Mouse (Mus musculus) ES-Bruce4 (cell line): Measurements from ENCODE around the gene Zer1. TPM values are rescaled to one million over a fixed set of nuclear protein-coding genes. Genes with fewer than 3 reads are reported as not detected.

ENCODE experiments used
- H3K27ac ChIP-seq: 2 replicates; pipeline ENCODE4 v1.5.1; 2012; ENCODE audit warnings: low read length, inconsistent platforms; ENCODE audit not compliant: insufficient read depth
- H3K27me3 ChIP-seq: 2 replicates; pipeline ENCODE4 v1.6.1; 2012; ENCODE audit warnings: mild to moderate bottlenecking, low read length, inconsistent platforms; ENCODE audit not compliant: control insufficient read depth, poor library complexity, insufficient read depth, severe bottlenecking
- H3K36me3 ChIP-seq: 2 replicates; pipeline ENCODE4 v1.6.1; 2012; ENCODE audit warnings: inconsistent platforms, mild to moderate bottlenecking, low read length, moderate library complexity; ENCODE audit not compliant: control insufficient read depth, poor library complexity, insufficient read depth, severe bottlenecking
- H3K4me1 ChIP-seq: one replicate; pipeline ENCODE4 v1.8.1; 2011; ENCODE audit warnings: low read length; ENCODE audit not compliant: control insufficient read depth, insufficient read depth
- H3K4me3 ChIP-seq: 2 replicates; pipeline ENCODE4 v1.5.1; 2011; ENCODE audit warnings: low read depth, mild to moderate bottlenecking, low read length
- H3K9ac ChIP-seq: 2 replicates; pipeline ENCODE4 v1.6.1; 2012; ENCODE audit warnings: low read depth, mild to moderate bottlenecking, inconsistent platforms; ENCODE audit not compliant: poor library complexity, severe bottlenecking
- H3K9me3 ChIP-seq: replicated peaks from 2 replicates; pipeline ENCODE4 v1.6.1; 2012; ENCODE audit warnings: mild to moderate bottlenecking, low read length, inconsistent platforms; ENCODE audit not compliant: control insufficient read depth, poor library complexity, insufficient read depth, severe bottlenecking
- CTCF ChIP-seq: IDR thresholded peaks from one replicate; pipeline ENCODE4 v1.8.1; 2011; ENCODE audit warnings: low read depth, low read length
- EP300 ChIP-seq: IDR thresholded peaks from 2 replicates; pipeline ENCODE4 v1.6.1; 2011; ENCODE audit warnings: low read depth, low read length; ENCODE audit not compliant: insufficient read depth
- POLR2A ChIP-seq: IDR thresholded peaks from one replicate; pipeline ENCODE4 v1.8.1; 2011; ENCODE audit warnings: low read length; ENCODE audit not compliant: insufficient read depth
- polyA plus RNA-seq: library from polyadenylated mRNA; stranded (reverse); fragments of >200 nt; gene quantifications from 2 replicates; pipeline ENCODE4 v1.2.4, GENCODE M21; 2011; ENCODE audit warnings: low read depth; ENCODE audit not compliant: missing spikeins, insufficient read depth, insufficient read length

The Zer1 gene
- 33.8 and 35.1 TPM in 2 replicates for polyA plus RNA-seq

DNA sequence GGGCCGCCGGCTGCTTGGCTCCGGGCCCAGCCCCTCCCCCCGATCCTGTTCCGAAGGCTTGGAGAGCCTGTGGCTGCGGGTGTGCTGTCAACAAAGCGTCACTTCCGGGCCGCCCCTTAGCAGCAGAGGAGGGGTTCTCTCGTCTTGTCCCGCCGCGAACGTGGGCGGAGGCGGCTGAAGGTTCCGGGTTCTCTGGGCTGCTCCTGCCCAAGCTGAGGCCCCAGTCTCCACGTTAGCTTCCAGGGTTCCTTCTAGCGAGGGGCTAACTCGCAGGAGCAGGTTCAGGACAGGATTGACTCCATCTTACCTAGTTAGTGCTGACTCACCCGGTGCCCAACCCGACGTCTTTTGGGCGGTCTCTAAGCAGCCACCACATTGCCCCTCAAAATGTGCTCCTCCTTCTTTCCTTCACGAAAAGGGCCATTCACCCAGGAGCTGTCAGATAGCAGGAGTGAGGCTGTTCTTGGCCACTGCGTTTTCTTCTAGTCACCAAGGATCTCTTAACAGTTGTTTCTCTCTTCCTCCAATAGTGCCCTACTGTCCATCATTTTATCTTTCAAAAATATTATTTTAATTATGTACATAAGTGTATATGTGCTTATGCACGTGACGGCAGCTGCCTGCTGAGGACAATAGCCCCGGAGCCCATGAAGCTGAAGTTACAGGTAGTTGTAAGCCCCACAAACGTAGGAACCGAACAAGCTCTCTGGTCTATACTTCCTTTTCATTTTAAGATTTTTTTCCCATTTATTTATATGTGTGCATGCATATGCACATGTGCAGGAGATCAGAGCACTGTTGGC lies at the start of gene Zer1:
Gene Zer1, minus strand, starts transcription at position 114 of the 803 bp plus-strand sequence.
- no peaks in the 10 kb centered on the region for H3K36me3 ChIP-seq
- TF ChIP-seq POLR2A = peak; percentile 26
- TF ChIP-seq EP300 = peak; percentile 85; the same call in 1 of the 2 replicates
- TF ChIP-seq CTCF = no peak
- peak within 1 kb of the TSS; percentile 84 for H3K27ac ChIP-seq
- H3K4me3 ChIP-seq = peak within 1 kb of the TSS; percentile 94
- no peaks in the 10 kb centered on the region for H3K9me3 ChIP-seq
- peak within 1 kb of the TSS; percentile 72 for H3K9ac ChIP-seq
- no peaks in the 10 kb centered on the region for H3K27me3 ChIP-seq
- H3K4me1 ChIP-seq = peaks cover 2% of the 10 kb centered on the region

DNA sequence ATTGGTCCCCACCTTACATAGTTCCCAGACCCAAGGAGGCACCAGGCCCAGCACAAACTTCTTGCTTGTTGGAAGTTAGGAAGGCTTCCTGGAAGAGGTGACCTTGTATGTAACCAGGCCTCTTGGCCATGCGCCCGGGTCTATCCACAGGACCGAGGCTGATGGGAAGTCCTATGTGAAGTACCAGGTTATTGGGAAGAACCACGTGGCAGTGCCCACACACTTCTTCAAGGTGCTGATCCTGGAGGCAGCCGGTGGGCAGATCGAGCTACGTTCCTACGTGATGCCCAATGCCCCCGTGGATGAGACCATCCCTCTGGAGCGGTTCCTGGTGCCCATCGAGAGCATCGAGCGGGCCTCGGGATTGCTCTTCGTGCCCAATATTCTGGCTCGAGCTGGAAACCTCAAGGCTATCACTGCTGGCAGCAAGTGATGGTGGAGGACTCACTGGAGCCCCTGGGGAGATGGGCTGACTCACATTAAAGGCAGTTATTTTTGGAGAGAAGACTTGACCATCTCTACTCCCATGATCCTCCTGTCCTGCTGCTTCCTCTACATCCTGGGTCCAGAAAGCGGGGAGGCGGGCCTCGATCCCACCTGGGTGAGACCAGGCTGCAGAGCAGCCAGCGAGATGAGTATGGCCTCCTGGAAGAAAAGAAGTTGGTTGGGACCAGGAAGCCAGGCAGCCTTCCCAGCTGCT lies 49.3 kb upstream of the Zer1 start:
- TF ChIP-seq EP300 (no peak), CTCF (no peak), POLR2A (no peak)
- peaks cover 29% of the 10 kb centered on the region for H3K36me3 ChIP-seq
- H3K4me3 ChIP-seq = no peak overlapping the region
- no peak overlapping the region for H3K27ac ChIP-seq
- H3K4me1 ChIP-seq = peaks cover 5% of the 10 kb centered on the region
- H3K9ac ChIP-seq = no peak overlapping the region
- no peaks in the 10 kb centered on the region for H3K9me3 ChIP-seq
- H3K27me3 ChIP-seq = no peaks in the 10 kb centered on the region

DNA sequence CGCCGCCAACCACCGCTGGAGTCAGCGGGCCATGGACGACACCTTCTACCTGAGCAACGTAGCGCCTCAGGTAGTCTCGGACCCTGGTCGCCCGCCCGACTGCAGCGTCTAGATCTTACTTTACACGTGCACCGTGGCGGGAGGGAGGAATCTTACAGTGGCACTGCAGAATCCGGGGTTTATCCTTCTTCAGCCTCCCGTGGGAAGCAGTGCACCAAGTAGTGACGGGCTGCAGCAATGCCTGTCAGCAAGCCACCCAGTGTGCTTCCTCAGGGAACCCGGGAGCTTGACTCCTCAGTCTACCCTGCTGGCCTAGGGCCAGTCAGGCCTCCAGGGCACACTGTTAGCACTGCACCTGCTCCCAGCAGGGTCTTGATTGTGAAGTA lies 47.6 kb upstream of the Zer1 start:
- Histone ChIP-seq H3K9me3 (peaks cover 2% of the 10 kb centered on the region; the same call in 1 of the 2 replicates), H3K4me3 (peak overlapping the region; percentile 75), H3K9ac (peak overlapping the region; percentile 69), H3K27ac (no peak overlapping the region), H3K27me3 (no peaks in the 10 kb centered on the region), H3K36me3 (peaks cover 29% of the 10 kb centered on the region), H3K4me1 (peaks cover under 1% of the 10 kb centered on the region)
- no peak for TF ChIP-seq POLR2A

DNA sequence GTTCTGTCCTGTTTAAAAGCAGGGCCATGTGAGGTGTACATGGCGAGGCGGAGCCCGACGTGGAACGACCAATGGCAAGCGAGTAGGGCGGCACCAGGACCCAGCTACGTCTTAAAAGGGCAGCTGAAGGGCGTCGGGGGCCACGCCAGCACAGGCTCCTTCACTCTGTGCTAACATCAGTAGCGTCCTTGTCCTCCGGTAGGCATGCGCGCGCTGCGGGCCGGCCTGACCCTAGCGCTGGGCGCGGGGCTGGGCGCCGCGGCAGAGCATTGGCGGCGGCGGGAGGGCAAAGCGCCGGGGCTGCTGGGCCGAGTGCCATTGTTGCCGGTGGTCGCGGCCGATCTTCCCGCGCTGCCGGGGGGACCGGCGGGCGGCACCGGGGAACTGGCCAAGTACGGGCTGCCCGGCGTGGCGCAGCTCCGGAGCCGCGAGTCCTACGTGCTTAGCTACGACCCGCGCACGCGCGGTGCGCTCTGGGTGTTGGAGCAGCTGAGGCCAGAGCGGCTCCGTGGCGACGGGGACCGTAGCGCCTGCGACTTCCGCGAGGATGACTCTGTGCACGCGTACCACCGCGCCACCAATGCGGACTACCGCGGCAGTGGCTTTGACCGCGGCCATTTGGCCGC lies 47.1 kb upstream of the Zer1 start, which contains the start of gene Endog:
Gene Endog, plus strand, starts transcription at position 123 of the 626 bp plus-strand sequence.
- Histone ChIP-seq H3K9ac (peak within 1 kb of the TSS; percentile 69), H3K27me3 (no peaks in the 10 kb centered on the region), H3K4me1 (no peaks in the 10 kb centered on the region), H3K4me3 (peak within 1 kb of the TSS; percentile 75), H3K27ac (no peak within 1 kb of the TSS), H3K36me3 (peaks cover 29% of the 10 kb centered on the region), H3K9me3 (peaks cover 7% of the 10 kb centered on the region)
- TF ChIP-seq POLR2A (peak; percentile 94), EP300 (no peak)

DNA sequence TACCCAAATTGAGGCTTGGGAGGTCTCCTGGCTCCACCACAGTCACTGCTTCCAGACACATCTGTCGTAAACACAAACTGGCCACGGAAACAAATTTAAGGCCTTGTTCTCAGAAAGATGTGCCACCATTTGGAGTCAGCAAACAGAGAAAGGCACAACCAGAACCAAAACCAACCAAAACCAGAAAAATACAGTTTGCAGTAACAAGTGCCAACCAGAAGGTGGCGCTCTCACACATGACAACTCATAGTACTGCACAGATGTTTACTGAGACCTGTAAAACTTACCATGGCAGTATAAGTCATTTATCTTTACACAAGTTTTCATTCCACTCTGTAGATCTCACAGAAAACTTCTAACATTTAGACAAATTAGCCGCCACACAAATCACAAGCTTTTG lies 42.3 kb upstream of the Zer1 start:
- TF ChIP-seq EP300 (no peak), CTCF (peak; percentile 9), POLR2A (no peak)
- Histone ChIP-seq H3K9ac (no peak overlapping the region), H3K4me1 (peaks cover 4% of the 10 kb centered on the region), H3K9me3 (peaks cover 13% of the 10 kb centered on the region), H3K36me3 (no peaks in the 10 kb centered on the region), H3K27me3 (no peaks in the 10 kb centered on the region), H3K27ac (no peak overlapping the region), H3K4me3 (no peak overlapping the region)
